Mouse (Mus musculus): ENCODE measurements around the gene Ptprt. TPM values are rescaled to one million over a fixed set of nuclear protein-coding genes. Genes with fewer than 3 reads are reported as not detected.

The Ptprt gene
- polyA plus RNA-seq, 1 experiment from 2014 or later, result 4.0 TPM

DNA sequence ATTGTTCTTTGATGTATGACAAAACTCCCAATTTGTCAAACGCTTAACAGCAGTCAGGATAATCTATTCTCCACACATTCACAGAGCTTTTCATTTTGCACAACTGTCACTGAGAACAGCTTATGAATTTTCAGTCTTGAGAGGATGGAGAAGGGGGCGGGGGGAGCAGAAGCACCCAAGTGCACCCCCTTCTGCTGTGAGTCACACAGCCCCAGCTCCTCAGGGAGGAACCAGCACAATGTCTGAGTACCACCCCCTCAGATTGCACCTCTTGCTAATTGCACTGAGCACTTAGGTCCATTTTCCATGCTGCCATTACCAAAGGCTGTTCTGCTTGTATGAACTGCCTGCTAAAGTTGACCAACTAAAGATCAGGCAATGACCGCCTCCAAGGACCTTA is 578.6 kb downstream of the Ptprt start:
- no peak for ATAC-seq (ENCODE audit: insufficient number of reproducible peaks, insufficient read depth, low FRiP score, low TSS enrichment, low read depth)

GRCm38 (mm10) chr2:162080717-162081398 is 580.1 kb downstream of the Ptprt start:
- Histone ChIP-seq H3K27ac (no peak overlapping the region), H3K4me3 (replicated peaks) (no peak overlapping the region), H3K27me3 (no peaks in the 10 kb centered on the region), H3K9ac (replicated peaks) (no peak overlapping the region), H3K9me3 (no peaks in the 10 kb centered on the region), H3K4me1 (replicated peaks) (peaks cover 4% of the 10 kb centered on the region; the same call in 1 of the 2 replicates), H3K36me3 (no peaks in the 10 kb centered on the region), H3K4me2 (no peak overlapping the region)
- ATAC-seq (ENCODE audit: insufficient number of reproducible peaks, insufficient read depth, low FRiP score, low TSS enrichment, low read depth), result no peak
- WGBS, result 90% methylated on average over 1 of the region's 1 CpGs

More for the DNA sequence above, 578.6 kb downstream of the Ptprt start:
- H3K27ac ChIP-seq, result no peak overlapping the region
- no peaks in the 10 kb centered on the region for H3K36me3 ChIP-seq
- H3K9me3 ChIP-seq, result no peaks in the 10 kb centered on the region
- no peak overlapping the region for H3K9ac ChIP-seq (replicated peaks)
- H3K4me2 ChIP-seq, result no peak overlapping the region
- 89% methylated on average over 3 of the region's 3 CpGs for WGBS
- H3K27me3 ChIP-seq, result no peaks in the 10 kb centered on the region
- H3K4me1 ChIP-seq (replicated peaks), result peaks cover 4% of the 10 kb centered on the region; the same call in 1 of the 2 replicates
- H3K4me3 ChIP-seq (replicated peaks), result no peak overlapping the region

DNA sequence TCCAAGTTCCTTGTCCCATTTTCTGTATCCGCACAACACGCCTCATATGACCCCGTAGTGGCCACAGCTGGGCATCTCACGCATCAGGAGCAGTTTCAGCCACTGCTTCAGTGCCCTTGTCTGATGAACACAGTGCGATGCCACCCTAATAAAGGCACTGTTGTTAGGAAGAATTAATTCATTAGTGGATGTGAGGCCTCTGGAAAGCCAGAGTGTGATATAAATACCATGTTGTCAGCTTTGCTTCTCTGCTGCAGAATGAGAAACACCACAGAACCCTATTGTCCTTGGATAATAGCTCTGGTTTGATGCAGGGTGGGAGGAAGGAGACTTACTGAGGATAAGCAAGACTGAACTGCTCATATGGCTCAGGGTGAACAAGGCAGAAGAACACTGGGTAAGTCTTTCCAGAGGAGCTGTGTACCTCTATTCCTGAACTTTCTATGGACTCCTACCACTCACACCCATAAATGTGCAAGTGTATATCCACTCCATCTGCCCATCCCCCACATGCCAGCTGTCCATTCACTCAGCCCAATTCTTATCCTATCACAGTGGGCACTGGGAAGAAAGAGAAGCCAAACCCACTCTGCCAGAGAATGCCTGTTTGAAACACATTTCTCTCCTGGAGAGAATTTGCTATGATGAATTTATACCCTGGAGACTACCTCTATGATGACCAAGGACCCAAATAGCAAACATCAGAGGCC is 582.2 kb downstream of the Ptprt start:
- Histone ChIP-seq H3K9ac (replicated peaks) (no peak overlapping the region), H3K9me3 (no peaks in the 10 kb centered on the region), H3K27me3 (no peaks in the 10 kb centered on the region), H3K4me2 (no peak overlapping the region), H3K27ac (no peak overlapping the region), H3K4me1 (replicated peaks) (peaks cover 4% of the 10 kb centered on the region; the same call in 1 of the 2 replicates), H3K4me3 (replicated peaks) (no peak overlapping the region), H3K36me3 (no peaks in the 10 kb centered on the region)
- no peak for ATAC-seq (ENCODE audit: insufficient number of reproducible peaks, insufficient read depth, low FRiP score, low TSS enrichment, low read depth)
- 93% methylated on average over 5 of the region's 5 CpGs for WGBS

- H3K4me3 ChIP-seq (replicated peaks), result no peak overlapping the region
- 92% methylated on average over 3 of the region's 3 CpGs for WGBS
- no peaks in the 10 kb centered on the region for H3K9me3 ChIP-seq
- H3K9ac ChIP-seq (replicated peaks), result no peak overlapping the region
- no peak for ATAC-seq (ENCODE audit: insufficient number of reproducible peaks, insufficient read depth, low FRiP score, low TSS enrichment, low read depth)
- H3K27me3 ChIP-seq, result no peaks in the 10 kb centered on the region
- H3K27ac ChIP-seq, result no peak overlapping the region
- no peak overlapping the region for H3K4me2 ChIP-seq
- H3K4me1 ChIP-seq (replicated peaks), result no peaks in the 10 kb centered on the region
- H3K36me3 ChIP-seq, result no peaks in the 10 kb centered on the region
Observed at GRCm38 (mm10) chr2:162052816-162053215, 608.1 kb downstream of the Ptprt start.

DNA sequence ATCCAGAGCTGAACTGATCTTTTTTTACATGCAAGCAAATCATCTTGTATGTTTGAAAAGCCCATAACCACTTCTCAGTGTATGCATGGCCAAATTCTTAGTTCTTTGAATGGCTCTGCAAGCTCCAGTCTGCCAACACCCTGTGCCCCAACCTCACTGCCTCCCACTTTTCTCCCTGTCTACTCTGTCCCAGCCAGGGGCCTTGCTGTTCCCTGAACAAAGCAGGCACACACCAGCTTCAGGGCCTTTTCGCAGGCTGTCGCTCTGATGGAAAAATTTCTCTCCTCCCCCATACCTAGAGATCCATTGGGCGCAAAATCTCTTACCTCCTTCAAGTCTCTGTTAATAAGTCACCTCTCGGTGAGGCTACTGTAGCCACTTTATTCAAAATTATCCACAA is 610.7 kb downstream of the Ptprt start:
- Histone ChIP-seq H3K4me1 (replicated peaks) (no peaks in the 10 kb centered on the region), H3K36me3 (no peaks in the 10 kb centered on the region), H3K27me3 (no peaks in the 10 kb centered on the region), H3K27ac (no peak overlapping the region), H3K4me2 (no peak overlapping the region), H3K4me3 (replicated peaks) (no peak overlapping the region), H3K9me3 (no peaks in the 10 kb centered on the region), H3K9ac (replicated peaks) (no peak overlapping the region)
- 86% methylated on average over 4 of the region's 4 CpGs for WGBS
- no peak for ATAC-seq (ENCODE audit: insufficient number of reproducible peaks, insufficient read depth, low FRiP score, low TSS enrichment, low read depth)

GRCm38 (mm10) chr2:162035615-162036014 is 625.3 kb downstream of the Ptprt start:
- WGBS, result 61% methylated on average over 4 of the region's 4 CpGs
- no peak overlapping the region for H3K4me3 ChIP-seq (replicated peaks)
- H3K9ac ChIP-seq (replicated peaks), result no peak overlapping the region
- no peak overlapping the region for H3K4me2 ChIP-seq
- no peaks in the 10 kb centered on the region for H3K36me3 ChIP-seq
- H3K27ac ChIP-seq, result no peak overlapping the region
- H3K4me1 ChIP-seq (replicated peaks), result no peaks in the 10 kb centered on the region
- no peak for ATAC-seq (ENCODE audit: insufficient number of reproducible peaks, insufficient read depth, low FRiP score, low TSS enrichment, low read depth)
- H3K9me3 ChIP-seq, result no peaks in the 10 kb centered on the region
- H3K27me3 ChIP-seq, result no peaks in the 10 kb centered on the region

GRCm38 (mm10) chr2:162031636-162032035 is 629.3 kb downstream of the Ptprt start:
- no peak overlapping the region for H3K4me2 ChIP-seq
- H3K27ac ChIP-seq, result no peak overlapping the region
- no peaks in the 10 kb centered on the region for H3K4me1 ChIP-seq (replicated peaks)
- H3K27me3 ChIP-seq, result no peaks in the 10 kb centered on the region
- no peak overlapping the region for H3K9ac ChIP-seq (replicated peaks)
- ATAC-seq (ENCODE audit: insufficient number of reproducible peaks, insufficient read depth, low FRiP score, low TSS enrichment, low read depth), result no peak
- no peaks in the 10 kb centered on the region for H3K9me3 ChIP-seq
- no peaks in the 10 kb centered on the region for H3K36me3 ChIP-seq
- WGBS, result 70% methylated on average over 4 of the region's 4 CpGs
- no peak overlapping the region for H3K4me3 ChIP-seq (replicated peaks)

GRCm38 (mm10) chr2:162001016-162001415 is 659.9 kb downstream of the Ptprt start:
- H3K9ac ChIP-seq (replicated peaks), result no peak overlapping the region
- H3K9me3 ChIP-seq, result no peaks in the 10 kb centered on the region
- H3K4me3 ChIP-seq (replicated peaks), result no peak overlapping the region
- 63% methylated on average over 7 of the region's 7 CpGs for WGBS
- H3K36me3 ChIP-seq, result no peaks in the 10 kb centered on the region
- H3K4me1 ChIP-seq (replicated peaks), result no peaks in the 10 kb centered on the region
- H3K4me2 ChIP-seq, result no peak overlapping the region
- H3K27ac ChIP-seq, result no peak overlapping the region
- no peak for ATAC-seq (ENCODE audit: insufficient number of reproducible peaks, insufficient read depth, low FRiP score, low TSS enrichment, low read depth)
- H3K27me3 ChIP-seq, result no peaks in the 10 kb centered on the region

DNA sequence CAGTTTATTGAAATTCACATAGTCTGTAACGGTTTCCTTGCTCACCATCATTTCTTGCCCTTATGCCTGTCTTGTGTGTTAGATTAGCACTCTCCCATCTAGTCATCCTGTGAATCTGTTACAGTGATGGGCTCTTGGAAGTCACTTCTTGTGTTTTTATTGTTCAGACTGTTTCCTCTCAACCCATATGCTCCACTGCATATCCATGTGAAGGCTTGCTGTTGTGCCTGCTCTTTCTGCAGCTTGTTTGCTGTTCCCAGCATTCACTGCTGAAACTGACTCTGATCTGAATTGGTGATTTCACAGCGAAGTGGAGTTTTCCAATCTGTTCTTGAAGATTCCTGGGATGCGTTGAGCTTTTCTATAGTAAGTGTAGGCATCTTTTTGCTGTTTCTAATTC is 678.6 kb downstream of the Ptprt start:
- 82% methylated on average over 3 of the region's 3 CpGs for WGBS
- Histone ChIP-seq H3K27me3 (no peaks in the 10 kb centered on the region), H3K9ac (replicated peaks) (no peak overlapping the region), H3K4me1 (replicated peaks) (no peaks in the 10 kb centered on the region), H3K27ac (no peak overlapping the region), H3K4me3 (replicated peaks) (no peak overlapping the region), H3K9me3 (no peaks in the 10 kb centered on the region), H3K36me3 (no peaks in the 10 kb centered on the region), H3K4me2 (no peak overlapping the region)
- ATAC-seq (ENCODE audit: insufficient number of reproducible peaks, insufficient read depth, low FRiP score, low TSS enrichment, low read depth), result no peak

DNA sequence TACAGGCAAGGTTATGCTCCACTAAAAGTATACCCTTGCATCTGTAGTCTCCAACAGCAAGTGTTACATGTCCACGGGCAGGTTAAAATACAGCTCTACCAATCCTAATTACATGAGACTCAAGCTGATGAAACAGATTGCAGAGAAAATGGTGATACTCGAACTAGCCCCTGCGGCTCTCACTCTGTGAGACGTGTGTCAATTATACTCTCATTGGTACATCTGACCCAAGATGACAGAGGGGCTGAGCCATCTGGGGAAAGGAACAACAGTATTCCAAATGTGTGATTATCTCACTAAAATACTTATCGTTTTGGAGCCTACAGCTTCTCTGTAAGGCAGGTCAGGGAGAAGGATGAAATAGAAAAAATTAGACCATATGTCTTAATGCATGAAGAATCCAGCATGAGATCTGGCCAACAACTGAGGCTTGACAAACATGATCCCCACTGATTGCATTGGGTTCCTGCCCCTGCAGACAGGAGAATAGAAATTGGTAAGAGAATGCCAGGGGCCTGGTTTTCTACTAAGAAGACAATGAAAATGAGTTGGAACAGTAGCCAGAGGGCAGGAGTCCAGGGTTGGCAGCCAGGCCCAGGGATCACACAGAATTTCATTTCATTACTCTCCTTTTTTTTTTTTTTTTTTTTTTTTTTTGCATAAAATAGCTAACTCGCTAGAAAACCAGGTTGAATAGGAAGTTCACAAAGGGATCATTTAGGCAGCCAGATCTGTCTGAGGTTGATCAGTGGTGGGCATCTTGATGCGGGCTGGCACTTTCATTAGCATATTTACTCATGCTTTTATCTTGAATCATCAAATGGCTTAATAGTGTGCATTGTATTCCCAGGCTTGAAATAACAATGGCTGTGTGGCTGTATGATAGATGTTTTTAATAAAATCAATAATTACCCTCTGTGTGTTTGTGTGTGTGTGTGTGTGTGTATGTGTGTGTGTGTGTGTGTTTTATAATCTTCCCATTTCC is 699.5 kb downstream of the Ptprt start:
- no peak overlapping the region for H3K4me2 ChIP-seq
- H3K36me3 ChIP-seq, result no peaks in the 10 kb centered on the region
- H3K9me3 ChIP-seq, result no peaks in the 10 kb centered on the region
- no peaks in the 10 kb centered on the region for H3K4me1 ChIP-seq (replicated peaks)
- H3K9ac ChIP-seq (replicated peaks), result no peak overlapping the region
- H3K27ac ChIP-seq, result no peak overlapping the region
- no peaks in the 10 kb centered on the region for H3K27me3 ChIP-seq
- WGBS, result 87% methylated on average over 7 of the region's 7 CpGs
- H3K4me3 ChIP-seq (replicated peaks), result no peak overlapping the region
- no peak for ATAC-seq (ENCODE audit: insufficient number of reproducible peaks, insufficient read depth, low FRiP score, low TSS enrichment, low read depth)

DNA sequence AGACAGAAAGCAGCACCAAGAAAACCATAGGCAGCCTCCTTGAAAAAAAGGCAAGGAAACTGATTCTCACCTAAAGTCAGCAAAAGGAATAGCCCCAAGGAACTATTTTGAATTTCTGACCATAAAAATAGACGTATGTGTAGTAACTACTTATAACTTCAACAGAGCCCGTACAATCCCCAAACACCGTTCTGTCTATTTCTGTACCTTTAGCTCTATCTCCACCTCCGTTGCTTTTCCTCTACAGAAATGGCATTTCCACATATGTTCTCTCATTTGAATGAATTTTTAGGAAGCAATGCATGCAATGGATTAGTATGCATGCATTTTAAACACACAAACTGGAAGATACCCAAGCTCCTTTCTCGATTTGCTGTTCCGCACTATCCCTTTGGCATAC is 715.5 kb downstream of the Ptprt start:
- Histone ChIP-seq H3K9ac (replicated peaks) (no peak overlapping the region), H3K27ac (no peak overlapping the region), H3K36me3 (no peaks in the 10 kb centered on the region), H3K4me1 (replicated peaks) (no peaks in the 10 kb centered on the region), H3K4me2 (no peak overlapping the region), H3K9me3 (0 out of 2 replicates have a peak, but pooled peaks cover 5% of the 10 kb centered on the region), H3K27me3 (no peaks in the 10 kb centered on the region), H3K4me3 (replicated peaks) (no peak overlapping the region)
- no peak for ATAC-seq (ENCODE audit: insufficient number of reproducible peaks, insufficient read depth, low FRiP score, low TSS enrichment, low read depth)
- WGBS, result 92% methylated on average over 6 of the region's 6 CpGs
